ENCODE assay signal across 9 mouse cellular contexts in the genomic region with DNA sequence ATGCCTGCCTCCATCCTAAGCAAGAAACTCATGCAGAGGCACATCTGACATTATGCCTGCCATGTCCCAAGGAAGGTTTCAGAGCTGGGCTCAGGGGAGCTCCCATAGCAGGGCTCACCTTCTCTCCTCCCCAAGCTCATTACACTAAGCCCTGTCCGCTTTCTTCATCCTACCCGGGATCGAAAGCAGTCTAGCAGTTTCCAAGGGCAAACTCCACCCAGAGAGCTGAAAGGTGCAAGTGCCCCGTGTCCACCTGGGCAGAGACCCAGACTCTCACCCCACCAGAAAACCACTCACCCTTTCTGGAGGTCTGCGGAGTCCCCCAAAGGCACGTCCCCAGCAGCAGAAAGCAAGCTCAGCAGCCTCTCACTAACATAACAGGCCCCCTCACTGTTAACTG. TPM values are rescaled to one million over a fixed set of nuclear protein-coding genes. Genes with fewer than 3 reads are reported as not detected.
DNase-seq lines count a peak whose midpoint lies in the region; ATAC-seq lines count a peak whose summit lies in the region.
"Had no signal": no experiment of that assay in that cellular context is flagged by ENCODE, and none has a peak within 500 bp of the region (broad histone marks: within the 10 kb centered on the region; RNA-seq: fewer than 3 reads in every experiment).

No protein-coding gene starts in this region.

- DNase-seq in kidney, postnatal 4 days = no peak
- DNase-seq in forebrain, embryonic 14.5 days (ENCODE audit: low spot score) = no peak
- no peak for DNase-seq in limb, embryonic 11.5 days (ENCODE audit: low spot score)
- no peak for DNase-seq in thymus, postnatal 25 days
- no peak for DNase-seq in urinary bladder, postnatal 14 days (ENCODE audit: low spot score)
- no peak for DNase-seq in gastrocnemius, postnatal 14 days

- intact Hi-C loops in gastrocnemius, postnatal 14 days (cut with DNase I; ENCODE audit: low total_unique reads) = no loop called here

- H3K27ac ChIP-seq in kidney, embryonic 14.5 days (ENCODE audit: low read depth, low read length) = no peak overlapping the region
- H3K27ac ChIP-seq in forebrain, embryonic 14.5 days (ENCODE audit: low read depth, low read length) = no peak overlapping the region
- H3K27ac ChIP-seq in limb, embryonic 11.5 days (replicated peaks; ENCODE audit: low read depth, low read length) = no peak overlapping the region
- no peak overlapping the region for H3K27ac ChIP-seq in neural tube, embryonic 13.5 days (replicated peaks)

- no peak for ATAC-seq in kidney, embryonic 14.5 days (ENCODE audit: low FRiP score, low TSS enrichment)
- no peak for ATAC-seq in forebrain, embryonic 14.5 days
- no peak for ATAC-seq in limb, embryonic 11.5 days (ENCODE audit: insufficient number of reproducible peaks, low FRiP score, low TSS enrichment, low read depth)
- ATAC-seq in neural tube, embryonic 13.5 days (ENCODE audit: low read depth) = no peak

- H3K4me1 ChIP-seq in kidney, embryonic 14.5 days (ENCODE audit: control insufficient read depth, insufficient read depth, low read length) = peaks cover 33% of the 10 kb centered on the region
- H3K4me1 ChIP-seq in forebrain, embryonic 14.5 days (ENCODE audit: control insufficient read depth, insufficient read depth, low read length) = peaks cover 33% of the 10 kb centered on the region
- peaks cover 26% of the 10 kb centered on the region for H3K4me1 ChIP-seq in limb, embryonic 11.5 days (ENCODE audit: control insufficient read depth, insufficient read depth, low read length)
- peaks cover 78% of the 10 kb centered on the region for H3K4me1 ChIP-seq in neural tube, embryonic 13.5 days (replicated peaks)

- WGBS in kidney, embryonic 14.5 days = 80% methylated on average over 6 of the region's 6 CpGs
- WGBS in forebrain, embryonic 14.5 days = 80% methylated on average over 6 of the region's 6 CpGs
- WGBS in limb, embryonic 11.5 days = 86% methylated on average over 6 of the region's 6 CpGs
- 83% methylated on average over 6 of the region's 6 CpGs for WGBS in neural tube, embryonic 13.5 days

- H3K27me3 ChIP-seq in kidney, embryonic 14.5 days (ENCODE audit: control insufficient read depth, insufficient read depth, low read length) = no peaks in the 10 kb centered on the region
- H3K27me3 ChIP-seq in forebrain, embryonic 14.5 days (replicated peaks; ENCODE audit: control insufficient read depth, insufficient read depth, low read length) = no peaks in the 10 kb centered on the region
- H3K27me3 ChIP-seq in limb, embryonic 11.5 days (ENCODE audit: control insufficient read depth, insufficient read depth, low read length) = no peaks in the 10 kb centered on the region; the same call in 1 of the 2 replicates
- H3K27me3 ChIP-seq in neural tube, embryonic 13.5 days = no peaks in the 10 kb centered on the region

- H3K4me2 ChIP-seq in kidney, embryonic 14.5 days (replicated peaks; ENCODE audit: low read depth, low read length) = peak overlapping the region; percentile 63; the same call in 1 of the 2 replicates
- H3K4me2 ChIP-seq in forebrain, embryonic 14.5 days (ENCODE audit: low read length) = peak overlapping the region; percentile 84
- peak overlapping the region; percentile 11; the same call in 1 of the 2 replicates for H3K4me2 ChIP-seq in limb, embryonic 11.5 days (ENCODE audit: low read depth, severe bottlenecking)
- peak overlapping the region; percentile 98 for H3K4me2 ChIP-seq in neural tube, embryonic 13.5 days

- H3K4me3 ChIP-seq in kidney, embryonic 14.5 days (ENCODE audit: low read length) = peak overlapping the region; percentile 89; the same call in 1 of the 2 replicates
- H3K4me3 ChIP-seq in forebrain, embryonic 14.5 days (ENCODE audit: low read depth, low read length) = peak overlapping the region; percentile 87
- no peak overlapping the region for H3K4me3 ChIP-seq in limb, embryonic 11.5 days (ENCODE audit: low read depth, low read length)
- peak overlapping the region; percentile 94 for H3K4me3 ChIP-seq in neural tube, embryonic 13.5 days

- H3K36me3 ChIP-seq in kidney, embryonic 14.5 days (ENCODE audit: control insufficient read depth, insufficient read depth, low read length) = peaks cover 9% of the 10 kb centered on the region; the same call in 1 of the 2 replicates
- 0 out of 2 replicates have a peak, but pooled peaks cover 6% of the 10 kb centered on the region for H3K36me3 ChIP-seq in forebrain, embryonic 14.5 days (ENCODE audit: control insufficient read depth, insufficient read depth, low read length)
- peaks cover 5% of the 10 kb centered on the region; the same call in 1 of the 2 replicates for H3K36me3 ChIP-seq in limb, embryonic 11.5 days (ENCODE audit: control insufficient read depth, insufficient read depth, low read length)
- H3K36me3 ChIP-seq in neural tube, embryonic 13.5 days = no peaks in the 10 kb centered on the region

- H3K9ac ChIP-seq in kidney, embryonic 14.5 days (ENCODE audit: low read depth, low read length) = 0 out of 2 replicates have a peak overlapping the region, but pooled peaks have one; percentile 28
- peak overlapping the region; percentile 88; the same call in 1 of the 2 replicates for H3K9ac ChIP-seq in forebrain, embryonic 14.5 days (ENCODE audit: low read length)
- H3K9ac ChIP-seq in limb, embryonic 11.5 days (ENCODE audit: low read length) = no peak overlapping the region
- peak overlapping the region; percentile 94 for H3K9ac ChIP-seq in neural tube, embryonic 13.5 days

- no peaks in the 10 kb centered on the region for H3K9me3 ChIP-seq in kidney, embryonic 14.5 days (ENCODE audit: control insufficient read depth, low read length)
- H3K9me3 ChIP-seq in forebrain, embryonic 14.5 days (replicated peaks; ENCODE audit: control insufficient read depth, low read length) = no peaks in the 10 kb centered on the region
- no peaks in the 10 kb centered on the region for H3K9me3 ChIP-seq in limb, embryonic 11.5 days (ENCODE audit: control insufficient read depth, low read length)
- H3K9me3 ChIP-seq in neural tube, embryonic 13.5 days = no peaks in the 10 kb centered on the region
- H3K9me3 ChIP-seq: G1E had no signal

RNA-seq across cellular contexts. Expression of a gene that starts 2.6 kb away (rescaled TPM):
- polyA plus RNA-seq in kidney, embryonic 14.5 days (2014; fragmentation: Nextera tagmentation; extraction: Ambion mirVana) = 88.5 and 142 TPM in 2 replicates
- 86.2 and 87.4 TPM in 2 replicates for polyA plus RNA-seq in forebrain, embryonic 14.5 days (2014; fragmentation: Nextera tagmentation; extraction: Ambion mirVana)
- polyA plus RNA-seq in limb, embryonic 11.5 days (2014; fragmentation: Nextera tagmentation; extraction: Ambion mirVana) = 149 and 159 TPM in 2 replicates
- polyA plus RNA-seq in neural tube, embryonic 13.5 days (2015; fragmentation: Nextera tagmentation; extraction: Ambion mirVana) = 78.5 and 87.1 TPM in 2 replicates
- total RNA-seq in gastrocnemius, postnatal 14 days (2021) = 10 to 100 TPM; 39.5 to 44.5 TPM

RNA-seq across cellular contexts. Expression of a gene that starts 3.5 kb away (rescaled TPM):
- 8.3 and 8.6 TPM in 2 replicates for polyA plus RNA-seq in kidney, embryonic 14.5 days (2014; fragmentation: Nextera tagmentation; extraction: Ambion mirVana)
- polyA plus RNA-seq in forebrain, embryonic 14.5 days (2014; fragmentation: Nextera tagmentation; extraction: Ambion mirVana) = 8.8 and 9.0 TPM in 2 replicates
- 8.4 and 8.5 TPM in 2 replicates for polyA plus RNA-seq in limb, embryonic 11.5 days (2014; fragmentation: Nextera tagmentation; extraction: Ambion mirVana)
- polyA plus RNA-seq in neural tube, embryonic 13.5 days (2015; fragmentation: Nextera tagmentation; extraction: Ambion mirVana) = 6.1 and 6.3 TPM in 2 replicates
- 1 to 10 TPM; 6.8 to 9.4 TPM for total RNA-seq in gastrocnemius, postnatal 14 days (2021)

Comparison
In these comparisons a context has a peak if more than half of its experiments do, and no peak if none do; other contexts are left out.
1. H3K4me2 ChIP-seq: peak in every context shown above with its lines; median percentile 98 in neural tube, embryonic 13.5 days; 84 in forebrain, embryonic 14.5 days; 63 in kidney, embryonic 14.5 days; 11 in limb, embryonic 11.5 days.